Mouse (Mus musculus) midbrain, embryonic 10.5 days (tissue): ENCODE results near the gene Ms4a4c. TPM values are rescaled to one million over a fixed set of nuclear protein-coding genes. Genes with fewer than 3 reads are reported as not detected.
"Not testable (repeated sequence)": the region's sequence is repeated elsewhere in the genome, so short reads cannot be mapped to it uniquely, and the experiment has no call there.

ENCODE experiments used
- DNase-seq: peaks from one replicate; pipeline ENCODE4 v3.0.0-alpha.2; 2017; ENCODE audit warnings: low spot score
- H3K27ac ChIP-seq: fragments of 300-500 bp; sonication (generic); replicated peaks from 2 replicates; pipeline ENCODE4 v1.5.1; 2016; ENCODE audit warnings: mild to moderate bottlenecking
- H3K27me3 ChIP-seq: fragments of 300-500 bp; sonication (generic); 2 replicates; pipeline ENCODE4 v1.6.1; 2016; ENCODE audit warnings: low read depth, mild to moderate bottlenecking; ENCODE audit not compliant: poor library complexity, severe bottlenecking
- H3K36me3 ChIP-seq: fragments of 300-500 bp; sonication (generic); 2 replicates; pipeline ENCODE4 v1.6.1; 2016; ENCODE audit warnings: mild to moderate bottlenecking, moderate library complexity
- H3K4me1 ChIP-seq: fragments of 300-500 bp; sonication (generic); 2 replicates; pipeline ENCODE4 v1.6.1; 2016
- H3K4me3 ChIP-seq: fragments of 300-500 bp; sonication (generic); 2 replicates; pipeline ENCODE4 v1.5.1; 2016; ENCODE audit warnings: mild to moderate bottlenecking, moderate library complexity
- H3K9me3 ChIP-seq: fragments of 300-500 bp; sonication (generic); replicated peaks from 2 replicates; pipeline ENCODE4 v1.6.1; 2016; ENCODE audit warnings: mild to moderate bottlenecking
- WGBS: fragments of 180-500 bp; shearing (Covaris S2); methylation state at CpG from one replicate; pipeline ENCODE4 v1.1.7; 2016; 5-methylcytosine and 5-hydroxymethylcytosine counted together
- polyA plus RNA-seq: library from polyadenylated mRNA; unstranded; fragments of >200 nt; fragmentation: Nextera tagmentation; extraction: Ambion mirVana; gene quantifications from 2 replicates; pipeline ENCODE4 v1.2.1, GENCODE M21; 2016

Ms4a4c gene
- polyA plus RNA-seq, 1 experiment from 2014 or later, result not detected

- Histone ChIP-seq H3K36me3 (no peaks in the 10 kb centered on the region), H3K27ac (no peak overlapping the region), H3K9me3 (no peaks in the 10 kb centered on the region), H3K4me1 (no peaks in the 10 kb centered on the region), H3K4me3 (no peak overlapping the region), H3K27me3 (no peaks in the 10 kb centered on the region)
- 86% methylated on average over 1 of the region's 1 CpGs for WGBS
- DNase-seq, result no peak
Measured at GRCm38 (mm10) chr19:11411640-11412039, 7.1 kb downstream of the Ms4a4c start.

- H3K27ac ChIP-seq, result no peak overlapping the region
- no peaks in the 10 kb centered on the region for H3K36me3 ChIP-seq
- no peaks in the 10 kb centered on the region for H3K9me3 ChIP-seq
- H3K4me3 ChIP-seq, result no peak overlapping the region
- H3K27me3 ChIP-seq, result no peaks in the 10 kb centered on the region
- no peak for DNase-seq
- H3K4me1 ChIP-seq, result no peaks in the 10 kb centered on the region
- WGBS, result 90% methylated on average over 1 of the region's 1 CpGs
Measured at GRCm38 (mm10) chr19:11414084-11414483, 9.5 kb downstream of the Ms4a4c start.

- Histone ChIP-seq H3K27ac (no peak overlapping the region), H3K27me3 (no peaks in the 10 kb centered on the region), H3K36me3 (no peaks in the 10 kb centered on the region), H3K9me3 (no peaks in the 10 kb centered on the region), H3K4me1 (no peaks in the 10 kb centered on the region), H3K4me3 (no peak overlapping the region)
- DNase-seq, result no peak
- 79% methylated on average over 3 of the region's 3 CpGs for WGBS
Measured at GRCm38 (mm10) chr19:11415581-11415980, 11.0 kb downstream of the Ms4a4c start.

- H3K4me1 ChIP-seq, H3K4me3 ChIP-seq, DNase-seq, H3K27me3 ChIP-seq, H3K9me3 ChIP-seq, H3K36me3 ChIP-seq, H3K27ac ChIP-seq: not testable (repeated sequence)
- WGBS, result 88% methylated on average over 3 of the region's 3 CpGs
Measured at GRCm38 (mm10) chr19:11418865-11419264, 14.3 kb downstream of the Ms4a4c start.

- not testable (repeated sequence) for H3K27ac ChIP-seq, H3K4me1 ChIP-seq, DNase-seq, H3K27me3 ChIP-seq, H3K36me3 ChIP-seq, H3K9me3 ChIP-seq, H3K4me3 ChIP-seq
- WGBS, result 94% methylated on average over 1 of the region's 1 CpGs
Measured at GRCm38 (mm10) chr19:11431209-11431608, 26.6 kb downstream of the Ms4a4c start.

GRCm38 (mm10) chr19:11435058-11435834 lies 30.7 kb downstream of the Ms4a4c start:
- H3K4me3 ChIP-seq, result no peak overlapping the region
- H3K36me3 ChIP-seq, result no peaks in the 10 kb centered on the region
- WGBS, result 82% methylated on average over 4 of the region's 4 CpGs
- no peaks in the 10 kb centered on the region for H3K9me3 ChIP-seq
- no peak overlapping the region for H3K27ac ChIP-seq
- H3K27me3 ChIP-seq, result no peaks in the 10 kb centered on the region
- no peak for DNase-seq
- H3K4me1 ChIP-seq, result no peaks in the 10 kb centered on the region

GRCm38 (mm10) chr19:11443338-11443737 lies 38.8 kb downstream of the Ms4a4c start, which contains the start of gene Ms4a4b:
Gene Ms4a4b, plus strand, starts transcription at chr19:11443553.
- H3K4me1 ChIP-seq, result no peaks in the 10 kb centered on the region
- DNase-seq, result no peak
- no peaks in the 10 kb centered on the region for H3K27me3 ChIP-seq
- no peak within 1 kb of the TSS for H3K27ac ChIP-seq
- H3K4me3 ChIP-seq, result no peak within 1 kb of the TSS
- no peaks in the 10 kb centered on the region for H3K9me3 ChIP-seq
- H3K36me3 ChIP-seq, result no peaks in the 10 kb centered on the region

- Histone ChIP-seq H3K27me3 (no peaks in the 10 kb centered on the region), H3K4me1 (no peaks in the 10 kb centered on the region), H3K36me3 (no peaks in the 10 kb centered on the region), H3K9me3 (no peaks in the 10 kb centered on the region), H3K27ac (no peak overlapping the region), H3K4me3 (no peak overlapping the region)
- DNase-seq, result no peak
- 89% methylated on average over 5 of the region's 5 CpGs for WGBS
Measured at GRCm38 (mm10) chr19:11443964-11444363, 39.4 kb downstream of the Ms4a4c start.

GRCm38 (mm10) chr19:11447238-11447637 lies 42.7 kb downstream of the Ms4a4c start:
- no peaks in the 10 kb centered on the region for H3K36me3 ChIP-seq
- no peak overlapping the region for H3K4me3 ChIP-seq
- H3K27ac ChIP-seq, result no peak overlapping the region
- H3K27me3 ChIP-seq, result no peaks in the 10 kb centered on the region
- no peaks in the 10 kb centered on the region for H3K9me3 ChIP-seq
- no peak for DNase-seq
- 89% methylated on average over 2 of the region's 2 CpGs for WGBS
- no peaks in the 10 kb centered on the region for H3K4me1 ChIP-seq

- H3K9me3 ChIP-seq, H3K4me3 ChIP-seq, H3K27me3 ChIP-seq, DNase-seq, H3K27ac ChIP-seq, H3K4me1 ChIP-seq, H3K36me3 ChIP-seq: not testable (repeated sequence)
- 78% methylated on average over 4 of the region's 4 CpGs for WGBS
Measured at GRCm38 (mm10) chr19:11459041-11459440, 54.5 kb downstream of the Ms4a4c start.

- 33% methylated on average over 1 of the region's 1 CpGs for WGBS
- not testable (repeated sequence) for H3K4me1 ChIP-seq, H3K27ac ChIP-seq, H3K4me3 ChIP-seq, DNase-seq, H3K36me3 ChIP-seq, H3K9me3 ChIP-seq, H3K27me3 ChIP-seq
Measured at GRCm38 (mm10) chr19:11464795-11465194, 60.2 kb downstream of the Ms4a4c start.

GRCm38 (mm10) chr19:11466471-11466870 lies 61.9 kb downstream of the Ms4a4c start:
- Histone ChIP-seq H3K4me3 (no peak overlapping the region), H3K27ac (no peak overlapping the region), H3K9me3 (no peaks in the 10 kb centered on the region), H3K4me1 (no peaks in the 10 kb centered on the region), H3K36me3 (no peaks in the 10 kb centered on the region), H3K27me3 (no peaks in the 10 kb centered on the region)
- 81% methylated on average over 5 of the region's 5 CpGs for WGBS
- DNase-seq, result no peak

GRCm38 (mm10) chr19:11468361-11468760 lies 63.8 kb downstream of the Ms4a4c start:
- not testable (repeated sequence) for H3K4me3 ChIP-seq, H3K9me3 ChIP-seq, H3K27me3 ChIP-seq, H3K36me3 ChIP-seq, DNase-seq, H3K4me1 ChIP-seq, H3K27ac ChIP-seq
- 71% methylated on average over 1 of the region's 1 CpGs for WGBS

- H3K27ac ChIP-seq, H3K36me3 ChIP-seq, H3K27me3 ChIP-seq, DNase-seq, H3K4me3 ChIP-seq, H3K9me3 ChIP-seq, H3K4me1 ChIP-seq: not testable (repeated sequence)
- WGBS, result 83% methylated on average over 4 of the region's 4 CpGs
Measured at GRCm38 (mm10) chr19:11469215-11469614, 64.6 kb downstream of the Ms4a4c start, which contains the start of gene Ms4a6c. Gene Ms4a6c, plus strand, starts transcription at chr19:11469366.
